Mouse (Mus musculus) intestine, embryonic 15.5 days (tissue): ENCODE measurements around the gene Skap2. TPM values are rescaled to one million over a fixed set of nuclear protein-coding genes. Genes with fewer than 3 reads are reported as not detected.

ENCODE experiments used
- ATAC-seq: fragments of 200-750 bp; cut with Nextera tagmentation; 2 replicates; pipeline ENCODE4 v1.8.0; 2017; ENCODE audit warnings: moderate TSS enrichment, moderate library complexity
- H3K27ac ChIP-seq: fragments of 300-500 bp; sonication (generic); 2 replicates; pipeline ENCODE4 v1.5.1; 2015; ENCODE audit warnings: mild to moderate bottlenecking, inconsistent platforms
- H3K27me3 ChIP-seq: fragments of 300-500 bp; sonication (generic); replicated peaks from 2 replicates; pipeline ENCODE4 v1.6.1; 2015; ENCODE audit warnings: inconsistent platforms
- H3K36me3 ChIP-seq: fragments of 300-500 bp; sonication (generic); 2 replicates; pipeline ENCODE4 v1.6.1; 2015; ENCODE audit warnings: inconsistent platforms
- H3K4me1 ChIP-seq: fragments of 300-500 bp; sonication (generic); replicated peaks from 2 replicates; pipeline ENCODE4 v1.6.1; 2015; ENCODE audit warnings: inconsistent platforms
- H3K4me2 ChIP-seq: fragments of 300-500 bp; sonication (generic); replicated peaks from 2 replicates; pipeline ENCODE4 v1.6.1; 2015; ENCODE audit warnings: mild to moderate bottlenecking, inconsistent platforms
- H3K4me3 ChIP-seq: fragments of 300-500 bp; sonication (generic); replicated peaks from 2 replicates; pipeline ENCODE4 v1.5.1; 2015; ENCODE audit warnings: inconsistent platforms
- H3K9ac ChIP-seq: fragments of 300-500 bp; sonication (generic); 2 replicates; pipeline ENCODE4 v1.6.1; 2015; ENCODE audit warnings: inconsistent platforms
- H3K9me3 ChIP-seq: fragments of 300-500 bp; sonication (generic); 2 replicates; pipeline ENCODE4 v1.6.1; 2016; ENCODE audit warnings: inconsistent platforms
- WGBS: fragments of 180-500 bp; shearing (Covaris S2); methylation state at CpG from one replicate; pipeline ENCODE4 v1.1.7; 2015; 5-methylcytosine and 5-hydroxymethylcytosine counted together
- polyA plus RNA-seq: library from polyadenylated mRNA; unstranded; fragments of >200 nt; fragmentation: Nextera tagmentation; extraction: Ambion mirVana; gene quantifications from 2 replicates; pipeline ENCODE4 v1.2.1, GENCODE M21; 2015

Gene Skap2
- polyA plus RNA-seq, 1 experiment from 2014 or later: 40.3 TPM

DNA sequence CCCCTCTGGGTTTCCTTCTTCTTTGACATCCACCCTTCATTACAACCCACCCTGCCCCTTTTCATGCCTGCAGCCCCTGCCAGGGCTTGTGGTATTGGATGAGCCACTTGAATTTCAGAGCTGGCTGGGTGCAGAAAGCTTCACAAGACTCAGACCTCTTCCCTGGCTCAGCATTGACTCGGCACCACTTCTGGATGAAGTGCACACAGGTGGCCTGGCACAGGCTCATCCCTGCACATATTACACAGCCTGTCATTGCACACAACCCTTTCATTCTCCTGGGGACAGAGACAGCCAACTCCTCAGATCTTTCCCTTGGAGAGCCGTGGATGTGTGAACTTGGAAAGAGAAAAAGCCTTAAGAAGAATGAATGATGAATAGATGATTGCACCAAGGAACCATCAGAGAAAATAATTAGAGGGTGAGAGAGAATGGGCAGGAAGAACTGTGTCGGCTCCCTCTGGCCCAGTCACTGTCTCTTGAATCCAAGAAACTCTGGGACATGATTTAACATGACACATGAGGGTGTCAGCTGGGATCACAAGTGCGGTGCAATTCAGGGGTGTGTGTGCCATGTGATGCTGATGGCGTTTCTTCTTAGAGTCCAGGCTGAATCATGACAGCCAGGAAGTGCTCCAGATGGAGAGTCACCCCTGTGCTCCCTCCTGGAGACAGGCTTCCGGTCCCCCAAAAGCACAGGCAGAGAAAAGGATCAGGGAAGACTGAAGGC, 195.3 kb downstream of the Skap2 start:
- 75% methylated on average over 6 of the region's 6 CpGs for WGBS
- Histone ChIP-seq H3K4me1 (no peaks in the 10 kb centered on the region), H3K27me3 (no peaks in the 10 kb centered on the region), H3K36me3 (no peaks in the 10 kb centered on the region), H3K4me3 (no peak overlapping the region), H3K9me3 (no peaks in the 10 kb centered on the region), H3K4me2 (no peak overlapping the region), H3K27ac (no peak overlapping the region), H3K9ac (no peak overlapping the region)
- no peak for ATAC-seq

DNA sequence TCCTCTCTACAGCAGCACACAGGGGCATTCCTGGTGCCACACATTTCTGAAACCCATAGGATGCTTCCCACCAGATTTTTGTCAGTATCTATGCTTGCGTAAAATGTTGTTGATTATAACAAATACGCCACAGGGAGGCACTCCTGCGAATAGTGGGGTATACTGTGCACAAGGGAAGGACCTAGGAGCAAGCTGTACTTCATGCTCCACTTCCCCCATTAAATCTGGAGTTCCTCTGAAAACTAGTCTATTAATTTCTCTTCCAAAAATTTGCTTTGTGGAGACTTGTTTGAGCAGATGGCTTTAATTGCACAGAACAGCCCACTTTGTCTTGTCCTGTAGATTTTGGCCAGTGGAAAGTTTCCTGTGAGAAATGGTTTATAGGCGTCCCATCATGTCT, 201.4 kb downstream of the Skap2 start:
- WGBS: 91% methylated on average over 4 of the region's 4 CpGs
- Histone ChIP-seq H3K36me3 (no peaks in the 10 kb centered on the region), H3K4me2 (no peak overlapping the region), H3K4me1 (no peaks in the 10 kb centered on the region), H3K4me3 (no peak overlapping the region), H3K27ac (no peak overlapping the region), H3K9me3 (no peaks in the 10 kb centered on the region), H3K9ac (no peak overlapping the region), H3K27me3 (no peaks in the 10 kb centered on the region)
- ATAC-seq: no peak

DNA sequence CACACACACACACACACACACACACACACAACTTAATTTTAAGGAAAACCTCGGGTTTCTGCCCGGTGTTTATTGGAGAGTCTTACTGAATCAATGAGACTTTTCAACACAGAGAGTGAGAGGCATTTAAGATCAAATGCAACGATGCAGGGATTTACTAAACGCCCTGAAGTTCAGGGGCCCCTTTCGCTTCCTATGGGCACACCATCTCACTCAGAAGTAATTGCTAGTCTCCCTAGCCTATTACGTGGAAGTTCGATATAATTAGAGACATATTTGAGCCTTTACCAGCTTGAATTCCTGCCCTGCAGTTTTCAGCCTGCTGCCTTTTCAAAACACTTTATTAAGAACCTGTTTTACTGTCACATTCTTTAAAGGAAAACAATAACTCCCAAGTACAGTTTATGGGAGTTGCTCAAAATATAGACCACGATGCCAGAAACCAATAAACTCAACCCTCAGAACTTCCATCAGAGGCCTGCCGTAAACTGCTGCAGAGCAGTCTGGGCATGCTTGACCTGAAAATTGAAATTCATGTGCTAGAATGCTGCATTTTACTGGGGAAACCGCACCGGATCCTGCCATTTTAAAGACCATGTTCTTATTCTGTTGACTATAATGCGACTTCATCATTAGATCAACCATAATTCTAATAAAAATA, 203.1 kb downstream of the Skap2 start:
- ATAC-seq: no peak
- 80% methylated on average over 12 of the region's 12 CpGs for WGBS

DNA sequence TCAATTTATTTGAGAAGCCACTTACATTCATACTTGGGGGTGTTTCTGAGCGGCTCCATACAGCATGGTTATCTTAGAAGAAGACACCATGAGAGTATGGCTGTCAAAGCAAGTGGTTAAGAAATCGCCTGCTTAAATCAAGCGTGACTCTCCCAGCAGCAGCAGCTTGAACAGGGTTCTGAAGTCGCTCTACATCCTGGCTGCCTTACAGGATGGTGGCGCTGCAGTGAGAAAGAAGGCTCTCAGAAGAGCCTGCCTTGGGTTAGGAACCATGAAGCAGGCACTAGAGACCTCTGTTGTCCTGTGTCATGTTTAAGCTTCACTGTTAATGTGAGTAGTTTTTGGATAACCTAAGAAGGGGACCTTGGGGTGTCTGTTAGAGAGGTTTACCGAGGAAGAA, 204.3 kb downstream of the Skap2 start:
- no peaks in the 10 kb centered on the region for H3K9me3 ChIP-seq
- no peak overlapping the region for H3K4me3 ChIP-seq
- no peaks in the 10 kb centered on the region for H3K4me1 ChIP-seq
- H3K36me3 ChIP-seq: no peaks in the 10 kb centered on the region
- no peaks in the 10 kb centered on the region for H3K27me3 ChIP-seq
- H3K4me2 ChIP-seq: no peak overlapping the region
- ATAC-seq: no peak
- no peak overlapping the region for H3K9ac ChIP-seq
- WGBS: 77% methylated on average over 6 of the region's 6 CpGs
- H3K27ac ChIP-seq: no peak overlapping the region

More for the DNA sequence above, 203.1 kb downstream of the Skap2 start:
- H3K4me1 ChIP-seq: no peaks in the 10 kb centered on the region
- no peaks in the 10 kb centered on the region for H3K36me3 ChIP-seq
- no peaks in the 10 kb centered on the region for H3K27me3 ChIP-seq
- H3K4me2 ChIP-seq: no peak overlapping the region
- no peak overlapping the region for H3K27ac ChIP-seq
- no peaks in the 10 kb centered on the region for H3K9me3 ChIP-seq
- H3K9ac ChIP-seq: no peak overlapping the region
- no peak overlapping the region for H3K4me3 ChIP-seq

Other genes with a start within 250 kb of the Skap2 start
- 0.86 and 1.2 TPM in 2 replicates for gene Hoxa1, start 145.8 kb upstream of the Skap2 start, polyA plus RNA-seq
- gene Hoxa2, start 152.3 kb upstream of the Skap2 start, polyA plus RNA-seq: 7.4 and 8.6 TPM in 2 replicates
- gene 5730596B20Rik, start 164.9 kb upstream of the Skap2 start, polyA plus RNA-seq: 1.9 and 2.0 TPM in 2 replicates
- 3.7 and 4.5 TPM in 2 replicates for gene Hoxa4, start 179.2 kb upstream of the Skap2 start, polyA plus RNA-seq
- gene Hoxa5, start 192.0 kb upstream of the Skap2 start, polyA plus RNA-seq: 22.9 and 25.1 TPM in 2 replicates
- 2.2 and 2.3 TPM in 2 replicates for gene Hoxa6, start 196.2 kb upstream of the Skap2 start, polyA plus RNA-seq
- 5.8 and 6.2 TPM in 2 replicates for gene Hoxa3, start 200.8 kb upstream of the Skap2 start, polyA plus RNA-seq
- not detected in 2 replicates for gene Gm28308, start 200.8 kb upstream of the Skap2 start, polyA plus RNA-seq
- 7.5 and 9.4 TPM in 2 replicates for gene Hoxa7, start 209.3 kb upstream of the Skap2 start, polyA plus RNA-seq
- gene Hoxa9, start 218.5 kb upstream of the Skap2 start, polyA plus RNA-seq: 5.3 and 6.3 TPM in 2 replicates
- gene Hoxa10, start 228.3 kb upstream of the Skap2 start, polyA plus RNA-seq: 11.4 and 20.2 TPM in 2 replicates
- gene Hoxa11, start 233.3 kb upstream of the Skap2 start, polyA plus RNA-seq: 2.0 and 3.3 TPM in 2 replicates
- gene Hoxa13, start 248.3 kb upstream of the Skap2 start, polyA plus RNA-seq: 0.59 and 0.61 TPM in 2 replicates